Mouse (Mus musculus) stomach, postnatal 0 days (tissue): Measurements from ENCODE around the gene Mettl21a.

Source experiments
- CTCF ChIP-seq: IDR thresholded peaks from 2 replicates; pipeline ENCODE4 v1.5.1; 2016; ENCODE audit warnings: antibody characterized with exemption, low read depth, mild to moderate bottlenecking, moderate library complexity
- EP300 ChIP-seq: optimal IDR thresholded peaks from 2 replicates; pipeline ENCODE3; 2016; ENCODE audit warnings: antibody characterized with exemption

- no peak for TF ChIP-seq CTCF
- TF ChIP-seq EP300, result no peak
Measured at GRCm38 (mm10) chr1:64603381-64603780, 13.7 kb downstream of the Mettl21a start.
